Mouse (Mus musculus): ENCODE data around the gene Fcer1g. TPM values are rescaled to one million over a fixed set of nuclear protein-coding genes. Genes with fewer than 3 reads are reported as not detected.

Gene Fcer1g
- polyA plus RNA-seq, 1 experiment from 2014 or later = 31.5 TPM

DNA sequence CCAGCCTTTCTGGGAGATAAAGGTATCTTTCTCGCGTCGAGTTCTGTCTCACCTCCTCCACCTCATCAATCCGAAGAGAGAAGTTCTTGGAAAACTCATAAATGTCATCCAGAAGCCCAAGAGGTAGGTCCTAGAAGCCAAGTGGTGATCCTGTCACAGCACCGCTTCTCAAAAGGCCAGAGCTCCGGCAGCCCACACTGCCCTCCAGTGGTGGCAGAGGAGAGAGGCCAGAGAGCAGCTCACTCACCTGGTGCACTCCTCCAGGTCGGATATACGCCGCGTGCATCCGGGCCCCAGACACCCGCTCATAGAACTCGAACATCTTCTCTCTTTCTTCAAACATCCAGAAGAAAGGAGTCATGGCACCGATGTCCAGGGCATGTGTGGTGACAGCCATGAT is 4.3 kb upstream of the Fcer1g start:
- H3K4me3 ChIP-seq (ENCODE audit: low read depth, low read length) = no peak overlapping the region
- no peaks in the 10 kb centered on the region for H3K27me3 ChIP-seq (replicated peaks; ENCODE audit: control insufficient read depth, insufficient read depth, low read length)
- H3K4me1 ChIP-seq (ENCODE audit: control insufficient read depth, insufficient read depth, low read length) = no peaks in the 10 kb centered on the region
- WGBS = 77% methylated on average over 14 of the region's 14 CpGs
- H3K9me3 ChIP-seq (replicated peaks; ENCODE audit: control insufficient read depth, low read length) = no peaks in the 10 kb centered on the region
- 0 out of 2 replicates have a peak, but pooled peaks have one; percentile 52 for ATAC-seq
- peak; percentile 46 for DNase-seq (ENCODE audit: low spot score)
- no peak overlapping the region for H3K9ac ChIP-seq (ENCODE audit: low read length)
- peaks cover 95% of the 10 kb centered on the region for H3K36me3 ChIP-seq (ENCODE audit: control insufficient read depth, insufficient read depth, low read length)
- H3K4me2 ChIP-seq (ENCODE audit: low read length) = no peak overlapping the region
- no peak overlapping the region for H3K27ac ChIP-seq (ENCODE audit: low read depth, low read length)

DNA sequence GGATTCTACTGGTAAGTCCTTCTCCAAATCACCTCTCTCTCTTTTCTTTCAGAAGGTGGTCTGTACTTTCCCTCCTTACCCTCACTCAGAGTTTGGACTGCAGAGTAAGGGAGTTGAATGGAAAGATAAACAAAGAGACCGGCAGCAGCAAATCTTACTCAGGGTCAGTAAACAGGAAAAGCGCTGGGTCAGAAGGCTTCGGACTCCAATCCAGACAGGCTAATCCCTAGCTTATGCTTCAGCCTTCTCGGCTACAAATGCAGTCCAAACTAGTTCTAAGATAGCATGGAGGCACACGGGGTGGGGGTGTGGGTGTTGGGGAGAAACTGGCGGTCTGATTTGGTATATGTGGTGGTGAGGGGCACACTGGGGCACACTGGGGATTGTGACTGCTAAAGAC is 3.3 kb upstream of the Fcer1g start:
- ATAC-seq (no peak), DNase-seq (ENCODE audit: low spot score) (no peak)
- 87% methylated on average over 6 of the region's 6 CpGs for WGBS
- Histone ChIP-seq H3K4me3 (ENCODE audit: low read depth, low read length) (no peak overlapping the region), H3K9me3 (replicated peaks; ENCODE audit: control insufficient read depth, low read length) (no peaks in the 10 kb centered on the region), H3K27ac (ENCODE audit: low read depth, low read length) (no peak overlapping the region), H3K4me2 (ENCODE audit: low read length) (no peak overlapping the region), H3K9ac (ENCODE audit: low read length) (no peak overlapping the region), H3K27me3 (replicated peaks; ENCODE audit: control insufficient read depth, insufficient read depth, low read length) (no peaks in the 10 kb centered on the region), H3K4me1 (ENCODE audit: control insufficient read depth, insufficient read depth, low read length) (no peaks in the 10 kb centered on the region), H3K36me3 (ENCODE audit: control insufficient read depth, insufficient read depth, low read length) (peaks cover 85% of the 10 kb centered on the region)

DNA sequence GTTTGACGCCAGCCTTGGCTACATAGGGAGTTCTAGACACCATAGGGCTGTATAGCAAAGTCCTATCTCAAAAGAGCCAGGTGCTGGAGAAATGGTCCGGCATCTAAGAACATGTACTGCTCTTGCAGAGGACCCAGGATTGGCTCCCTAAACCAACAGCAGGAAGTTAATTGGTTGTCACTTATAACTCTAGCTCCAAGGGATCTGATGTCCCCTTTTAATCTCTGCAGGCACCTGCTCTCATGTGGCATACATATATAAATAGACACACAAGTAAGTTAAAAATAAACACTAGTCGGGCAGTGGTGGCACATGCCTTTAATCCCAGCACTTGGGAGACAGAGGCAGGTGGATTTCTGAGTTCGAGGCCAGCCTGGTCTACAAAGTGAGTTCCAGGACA is 1.6 kb upstream of the Fcer1g start:
- Histone ChIP-seq H3K36me3 (ENCODE audit: control insufficient read depth, insufficient read depth, low read length) (peaks cover 70% of the 10 kb centered on the region), H3K4me1 (ENCODE audit: control insufficient read depth, insufficient read depth, low read length) (no peaks in the 10 kb centered on the region), H3K27ac (ENCODE audit: low read depth, low read length) (no peak overlapping the region), H3K9me3 (replicated peaks; ENCODE audit: control insufficient read depth, low read length) (no peaks in the 10 kb centered on the region), H3K4me3 (ENCODE audit: low read depth, low read length) (no peak overlapping the region), H3K9ac (ENCODE audit: low read length) (no peak overlapping the region), H3K27me3 (replicated peaks; ENCODE audit: control insufficient read depth, insufficient read depth, low read length) (no peaks in the 10 kb centered on the region), H3K4me2 (ENCODE audit: low read length) (no peak overlapping the region)
- DNase-seq (ENCODE audit: low spot score) (no peak), ATAC-seq (no peak)
- WGBS = 91% methylated on average over 4 of the region's 4 CpGs

DNA sequence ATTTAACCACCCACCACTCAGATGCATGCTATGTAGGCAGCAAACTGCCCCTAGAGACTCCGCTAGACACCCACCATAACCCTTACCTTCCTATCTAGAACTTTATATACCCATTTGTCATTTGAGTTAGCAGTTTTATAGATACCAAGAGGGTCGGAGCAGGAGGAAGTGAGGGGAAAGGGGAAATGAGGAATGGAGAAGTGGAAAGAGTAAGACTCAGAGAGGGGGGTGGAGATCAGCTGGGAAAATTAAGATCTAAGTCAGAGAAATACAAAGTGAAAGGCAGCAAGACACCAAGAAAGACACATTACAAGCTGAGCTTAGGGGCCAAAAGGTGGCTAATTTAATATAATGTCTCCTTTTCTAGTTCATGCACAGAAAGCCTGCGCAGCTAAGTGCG is 373 bp upstream of the Fcer1g start:
- H3K4me1 ChIP-seq (ENCODE audit: control insufficient read depth, insufficient read depth, low read length) = no peaks in the 10 kb centered on the region
- H3K27ac ChIP-seq (ENCODE audit: low read depth, low read length) = no peak overlapping the region
- WGBS = 97% methylated on average over 4 of the region's 4 CpGs
- H3K4me2 ChIP-seq (ENCODE audit: low read length) = no peak overlapping the region
- no peak overlapping the region for H3K9ac ChIP-seq (ENCODE audit: low read length)
- H3K27me3 ChIP-seq (replicated peaks; ENCODE audit: control insufficient read depth, insufficient read depth, low read length) = no peaks in the 10 kb centered on the region
- DNase-seq (ENCODE audit: low spot score) (no peak), ATAC-seq (no peak)
- H3K36me3 ChIP-seq (ENCODE audit: control insufficient read depth, insufficient read depth, low read length) = peaks cover 57% of the 10 kb centered on the region
- H3K4me3 ChIP-seq (ENCODE audit: low read depth, low read length) = no peak overlapping the region
- no peaks in the 10 kb centered on the region for H3K9me3 ChIP-seq (replicated peaks; ENCODE audit: control insufficient read depth, low read length)

DNA sequence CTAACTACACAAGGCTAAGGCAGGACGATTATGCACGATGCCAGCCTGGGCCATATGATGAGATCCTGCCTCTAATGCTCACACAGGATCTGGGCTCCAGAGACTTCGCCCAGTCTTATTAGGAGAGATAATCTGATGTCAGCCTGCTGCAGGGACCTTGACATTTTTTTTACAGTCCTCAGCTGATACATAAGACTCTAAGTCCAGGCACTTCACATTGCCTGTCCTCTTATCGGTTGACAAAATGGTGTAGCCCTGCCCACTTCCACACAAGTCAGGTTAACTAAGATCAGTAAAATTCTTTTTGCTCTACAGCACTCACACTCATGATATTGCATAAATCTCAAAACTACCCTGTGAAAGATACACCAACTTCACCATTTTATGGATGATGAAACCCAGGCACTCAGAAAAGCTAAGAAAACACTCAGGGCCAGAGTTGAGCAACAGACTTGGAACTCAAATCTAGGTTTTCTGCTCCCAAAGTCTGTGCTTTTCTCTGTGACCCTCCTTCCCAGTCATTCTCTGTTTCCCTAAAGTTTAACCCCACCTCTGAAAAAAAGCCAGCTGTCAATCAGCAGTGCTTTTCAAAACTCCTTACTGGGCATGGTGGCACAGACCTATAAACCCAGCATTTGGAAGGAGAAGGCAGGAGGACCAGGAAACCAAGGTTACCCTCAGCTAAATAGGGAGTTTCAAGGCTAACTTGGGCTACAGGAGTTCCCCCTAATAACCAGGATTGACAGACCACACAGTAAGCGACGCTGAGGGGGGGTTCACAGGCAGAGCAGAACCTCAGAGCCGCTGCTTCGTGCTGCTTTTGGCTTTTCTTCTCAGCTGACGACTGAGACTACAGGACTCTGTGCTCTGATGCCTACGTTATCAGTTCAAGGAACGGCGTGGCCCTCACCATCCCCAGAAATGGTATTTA is 1.1 kb downstream of the Fcer1g start:
- peaks cover 43% of the 10 kb centered on the region for H3K36me3 ChIP-seq (ENCODE audit: control insufficient read depth, insufficient read depth, low read length)
- H3K4me2 ChIP-seq (ENCODE audit: low read length) = no peak overlapping the region
- ATAC-seq (no peak), DNase-seq (ENCODE audit: low spot score) (no peak)
- H3K27me3 ChIP-seq (replicated peaks; ENCODE audit: control insufficient read depth, insufficient read depth, low read length) = no peaks in the 10 kb centered on the region
- no peaks in the 10 kb centered on the region for H3K4me1 ChIP-seq (ENCODE audit: control insufficient read depth, insufficient read depth, low read length)
- H3K9ac ChIP-seq (ENCODE audit: low read length) = no peak overlapping the region
- H3K27ac ChIP-seq (ENCODE audit: low read depth, low read length) = no peak overlapping the region
- H3K9me3 ChIP-seq (replicated peaks; ENCODE audit: control insufficient read depth, low read length) = no peaks in the 10 kb centered on the region
- WGBS = 86% methylated on average over 12 of the region's 12 CpGs
- no peak overlapping the region for H3K4me3 ChIP-seq (ENCODE audit: low read depth, low read length)

DNA sequence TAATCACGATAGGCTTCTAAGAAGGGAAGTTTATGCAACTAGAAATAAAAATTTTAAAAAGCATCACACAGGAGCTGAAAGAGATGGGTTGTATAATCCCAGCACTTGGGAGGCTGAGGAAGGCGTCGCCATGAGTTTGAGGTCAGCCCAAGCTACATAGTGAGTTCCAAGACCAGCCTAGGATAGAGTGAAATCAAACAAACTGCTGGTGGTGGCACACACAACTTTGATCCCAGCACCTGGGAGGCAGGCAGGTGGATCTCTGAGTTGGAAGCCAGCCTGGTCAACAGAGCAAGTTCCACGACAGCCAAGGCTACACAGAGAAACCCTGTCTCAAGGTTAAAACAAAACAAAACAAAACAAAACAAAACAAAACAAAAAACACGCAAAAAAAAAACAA is 1.8 kb downstream of the Fcer1g start:
- Histone ChIP-seq H3K9me3 (replicated peaks; ENCODE audit: control insufficient read depth, low read length) (no peaks in the 10 kb centered on the region), H3K36me3 (ENCODE audit: control insufficient read depth, insufficient read depth, low read length) (peaks cover 36% of the 10 kb centered on the region), H3K4me2 (ENCODE audit: low read length) (no peak overlapping the region), H3K9ac (ENCODE audit: low read length) (no peak overlapping the region), H3K27me3 (replicated peaks; ENCODE audit: control insufficient read depth, insufficient read depth, low read length) (no peaks in the 10 kb centered on the region), H3K4me1 (ENCODE audit: control insufficient read depth, insufficient read depth, low read length) (no peaks in the 10 kb centered on the region), H3K27ac (ENCODE audit: low read depth, low read length) (no peak overlapping the region), H3K4me3 (ENCODE audit: low read depth, low read length) (no peak overlapping the region)
- 93% methylated on average over 5 of the region's 5 CpGs for WGBS
- no peak for DNase-seq (ENCODE audit: low spot score)
- no peak for ATAC-seq

DNA sequence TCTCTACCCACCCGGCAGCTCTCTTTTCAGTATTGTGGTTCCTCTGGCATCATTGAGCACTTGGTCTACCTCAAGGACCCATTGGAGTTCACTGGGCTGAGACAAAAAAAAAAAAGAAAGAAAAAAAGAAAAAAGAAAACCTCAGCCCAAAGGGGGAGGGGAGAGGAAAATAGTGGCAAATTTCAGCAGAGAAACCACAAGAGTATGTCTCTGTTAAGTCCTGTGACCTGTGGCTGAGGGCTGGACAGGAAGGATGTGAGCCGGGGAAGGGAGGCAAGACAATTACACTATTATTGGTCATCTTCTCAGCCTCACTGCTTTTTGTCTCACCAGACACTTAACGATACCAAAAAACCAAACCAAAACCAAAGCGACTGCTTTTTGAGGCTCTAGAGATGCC is 2.3 kb downstream of the Fcer1g start:
- no peak overlapping the region for H3K27ac ChIP-seq (ENCODE audit: low read depth, low read length)
- H3K27me3 ChIP-seq (replicated peaks; ENCODE audit: control insufficient read depth, insufficient read depth, low read length) = no peaks in the 10 kb centered on the region
- H3K4me3 ChIP-seq (ENCODE audit: low read depth, low read length) = no peak overlapping the region
- H3K4me1 ChIP-seq (ENCODE audit: control insufficient read depth, insufficient read depth, low read length) = no peaks in the 10 kb centered on the region
- no peaks in the 10 kb centered on the region for H3K9me3 ChIP-seq (replicated peaks; ENCODE audit: control insufficient read depth, low read length)
- WGBS = 81% methylated on average over 4 of the region's 4 CpGs
- DNase-seq (ENCODE audit: low spot score) = no peak
- ATAC-seq = no peak
- H3K36me3 ChIP-seq (ENCODE audit: control insufficient read depth, insufficient read depth, low read length) = peaks cover 31% of the 10 kb centered on the region
- H3K9ac ChIP-seq (ENCODE audit: low read length) = no peak overlapping the region
- H3K4me2 ChIP-seq (ENCODE audit: low read length) = no peak overlapping the region

DNA sequence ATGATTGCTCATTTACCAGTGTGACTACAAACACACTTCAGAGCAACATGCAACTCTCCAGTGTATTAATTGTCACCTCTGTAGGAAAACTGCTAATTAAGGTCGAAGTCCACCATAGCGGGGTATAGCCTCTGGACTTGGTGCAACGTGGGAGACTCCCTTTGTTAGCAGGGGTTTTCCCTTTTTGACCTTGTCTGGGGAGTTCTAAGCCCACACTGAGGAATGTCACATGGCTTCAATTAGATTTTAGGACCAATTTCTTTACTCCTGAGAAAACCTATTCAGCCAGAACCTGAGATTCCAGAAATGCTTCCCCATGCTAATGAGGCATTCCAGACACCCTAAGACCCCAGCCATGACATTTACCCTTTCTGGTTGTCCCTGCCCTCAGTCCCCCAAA is 4.0 kb downstream of the Fcer1g start:
- no peak for ATAC-seq
- H3K4me3 ChIP-seq (ENCODE audit: low read depth, low read length) = no peak overlapping the region
- no peaks in the 10 kb centered on the region for H3K4me1 ChIP-seq (ENCODE audit: control insufficient read depth, insufficient read depth, low read length)
- H3K36me3 ChIP-seq (ENCODE audit: control insufficient read depth, insufficient read depth, low read length) = peaks cover 17% of the 10 kb centered on the region
- no peaks in the 10 kb centered on the region for H3K27me3 ChIP-seq (replicated peaks; ENCODE audit: control insufficient read depth, insufficient read depth, low read length)
- DNase-seq (ENCODE audit: low spot score) = no peak
- 32% methylated on average over 3 of the region's 3 CpGs for WGBS
- H3K27ac ChIP-seq (ENCODE audit: low read depth, low read length) = no peak overlapping the region
- H3K9me3 ChIP-seq (replicated peaks; ENCODE audit: control insufficient read depth, low read length) = no peaks in the 10 kb centered on the region
- no peak overlapping the region for H3K9ac ChIP-seq (ENCODE audit: low read length)
- no peak overlapping the region for H3K4me2 ChIP-seq (ENCODE audit: low read length)

DNA sequence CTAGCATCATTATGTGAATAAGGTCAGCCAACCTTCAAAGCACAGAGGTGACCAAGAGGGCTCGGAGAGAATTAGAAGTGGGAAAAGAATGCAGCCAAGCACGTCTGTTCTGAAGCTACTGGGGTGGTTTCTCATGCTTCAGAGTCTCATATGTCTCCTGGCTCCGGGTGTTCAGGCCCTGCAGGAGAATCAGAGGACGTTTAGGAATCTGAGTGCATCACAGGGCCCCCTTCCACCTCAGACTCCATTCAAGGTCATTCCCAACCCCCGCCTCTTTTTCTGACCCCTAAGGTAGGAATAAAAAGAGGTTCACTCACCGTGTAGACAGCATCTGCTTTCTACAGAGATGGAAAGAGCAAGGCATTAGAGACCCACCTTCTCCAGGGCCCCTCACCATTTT is 4.4 kb downstream of the Fcer1g start:
- 39% methylated on average over 6 of the region's 6 CpGs for WGBS

More for the DNA sequence above, 4.4 kb downstream of the Fcer1g start:
- H3K4me1 ChIP-seq (ENCODE audit: control insufficient read depth, insufficient read depth, low read length) = no peaks in the 10 kb centered on the region
- no peaks in the 10 kb centered on the region for H3K27me3 ChIP-seq (replicated peaks; ENCODE audit: control insufficient read depth, insufficient read depth, low read length)
- H3K4me2 ChIP-seq (ENCODE audit: low read length) = no peak overlapping the region
- no peak overlapping the region for H3K4me3 ChIP-seq (ENCODE audit: low read depth, low read length)
- H3K36me3 ChIP-seq (ENCODE audit: control insufficient read depth, insufficient read depth, low read length) = peaks cover 13% of the 10 kb centered on the region
- no peak overlapping the region for H3K27ac ChIP-seq (ENCODE audit: low read depth, low read length)
- no peaks in the 10 kb centered on the region for H3K9me3 ChIP-seq (replicated peaks; ENCODE audit: control insufficient read depth, low read length)
- H3K9ac ChIP-seq (ENCODE audit: low read length) = no peak overlapping the region
- no peak for ATAC-seq
- DNase-seq (ENCODE audit: low spot score) = no peak

All from forebrain, embryonic 14.5 days (tissue).